Mouse (Mus musculus): ENCODE data around the gene Sympk.

DNA sequence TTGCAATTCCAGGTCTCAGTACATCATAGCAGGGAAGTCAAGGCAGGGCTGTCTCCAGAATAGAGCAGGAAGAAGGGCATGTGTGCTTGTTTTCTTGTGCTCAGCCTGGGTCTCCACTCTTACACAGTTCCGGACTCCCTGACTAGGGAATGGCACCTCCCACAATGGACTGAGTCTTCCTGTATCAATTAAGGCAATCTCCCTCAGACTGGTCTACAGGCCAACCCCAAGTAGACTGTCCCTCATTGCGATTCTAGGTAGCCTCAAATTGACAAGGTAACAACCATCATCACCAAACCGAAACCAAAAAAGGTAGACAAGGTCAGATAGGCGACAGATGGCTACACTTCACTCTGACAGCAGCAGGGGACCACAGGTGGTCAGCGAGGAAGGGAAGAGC, 51.1 kb downstream of the Sympk start:
- no peak for TF ChIP-seq CTCF (IDR thresholded peaks at IDR 0.05; ENCODE audit: insufficient read depth, low read depth, low read length)
- no peak for TF ChIP-seq POLR2A (IDR thresholded peaks at IDR 0.05; ENCODE audit: insufficient read depth, low read depth, low read length)

Data from olfactory bulb, adult 2 months (tissue).